Mouse (Mus musculus): ENCODE measurements around the gene Ptpn23.

GRCm38 (mm10) chr9:110379361-110379760 is 28.7 kb downstream of the Ptpn23 start:
- TF ChIP-seq MYOD1 (IDR thresholded peaks at IDR 0.05; ENCODE audit: control insufficient read depth, insufficient read length, low read depth) = no peak
- TF ChIP-seq CEBPB (IDR thresholded peaks at IDR 0.05; ENCODE audit: low read depth) = no peak
- no peak for TF ChIP-seq CTCF (IDR thresholded peaks at IDR 0.05; ENCODE audit: control insufficient read depth, insufficient read depth, insufficient read length)
- TF ChIP-seq USF1 (IDR thresholded peaks at IDR 0.05; ENCODE audit: low read depth) = no peak
- no peak for TF ChIP-seq MAX (IDR thresholded peaks at IDR 0.05)
